Mouse (Mus musculus) CH12.LX (cell line): ENCODE data around the gene Mb.

Source experiments
- CTCF ChIP-seq, 2 experiments: IDR thresholded peaks in 1 of 2; conservative IDR thresholded peaks in 1 of 2; 2 replicates each; pipeline ENCODE4 v1.5.1; 2011 to 2012; ENCODE audit warnings: low read depth in 2 of 2, low read length in 2 of 2, improper control_type of control experiment in 1 of 2, inconsistent platforms in 1 of 2, mild to moderate bottlenecking in 1 of 2, moderate library complexity in 1 of 2
- EP300 ChIP-seq: IDR thresholded peaks from 2 replicates; pipeline ENCODE4 v1.6.1; 2011; ENCODE audit warnings: low read length, improper control_type of control experiment
- IRF4 ChIP-seq: IDR thresholded peaks from 2 replicates; pipeline ENCODE4 v1.6.1; 2014; ENCODE audit warnings: low read depth, mild to moderate bottlenecking, inconsistent platforms, low read length, improper control_type of control experiment
- MAX ChIP-seq: IDR thresholded peaks from 2 replicates; pipeline ENCODE4 v1.6.1; 2011; ENCODE audit warnings: low read length, improper control_type of control experiment
- MAZ ChIP-seq: IDR thresholded peaks from 2 replicates; pipeline ENCODE4 v1.6.1; 2012; ENCODE audit warnings: low read depth, mild to moderate bottlenecking, inconsistent platforms, low read length, improper control_type of control experiment, moderate library complexity
- MYC ChIP-seq: IDR thresholded peaks from 2 replicates; pipeline ENCODE4 v1.6.1; 2011; ENCODE audit warnings: low read depth, mild to moderate bottlenecking, improper control_type of control experiment, low read length
- PAX5 ChIP-seq: IDR thresholded peaks from 2 replicates; pipeline ENCODE4 v1.6.1; 2012; ENCODE audit warnings: low read length, inconsistent platforms, mixed read lengths
- ZC3H11A ChIP-seq: IDR thresholded peaks from 2 replicates; pipeline ENCODE4 v1.6.1; 2012; ENCODE audit warnings: low read depth, mild to moderate bottlenecking, inconsistent platforms, low read length, improper control_type of control experiment

- no peak for TF ChIP-seq CTCF (conservative IDR thresholded peaks at IDR 0.05 in 1 of 2, IDR thresholded peaks at IDR 0.05 in 1 of 2; ENCODE audit: low read depth in 2 of 2, low read length in 2 of 2)
- no peak for TF ChIP-seq PAX5
- no peak for TF ChIP-seq MAX
- no peak for TF ChIP-seq ZC3H11A
- no peak for TF ChIP-seq IRF4
- no peak for TF ChIP-seq EP300
- no peak for TF ChIP-seq MYC
- no peak for TF ChIP-seq MAZ
Observed at GRCm38 (mm10) chr15:76972661-76973060, 77.8 kb downstream of the Mb start.
